Mouse (Mus musculus) Patski (cell line): ENCODE results near the gene Wwtr1. TPM values are rescaled to one million over a fixed set of nuclear protein-coding genes. Genes with fewer than 3 reads are reported as not detected.

Experiments
- ATAC-seq: fragments of 100-300 bp; one replicate; pipeline ENCODE4 v1.8.0; 2021
- CTCF ChIA-PET: fragments of 350-600 bp; sonication (Branson Sonifier 250); formaldehyde crosslinking; loops from one replicate; lab custom pipeline; 2022; ENCODE audit warnings: inconsistent platforms; lab: Charles Lee
- POLR2A ChIA-PET: fragments of 350-600 bp; sonication (Branson Sonifier 250); formaldehyde crosslinking; loops from one replicate; lab custom pipeline; 2022; ENCODE audit warnings: antibody characterized with exemption, inconsistent platforms; lab: Charles Lee
- DNase-seq: peaks from one replicate; pipeline ENCODE4 v3.0.0-alpha.2; 2011; ENCODE audit warnings: low read depth, low spot score
- H3K27me3 ChIP-seq: fragments of 371-371 bp; one replicate; pipeline ENCODE4 v1.5.1; 2021
- CTCF ChIP-seq: fragments of 100-300 bp; IDR thresholded peaks from one replicate; pipeline ENCODE4 v1.5.1; 2021
- in situ Hi-C: fragments of 300-500 bp; cut with MboI; formaldehyde crosslinking; loops from 3 replicates; pipeline ENCODE4 v1.11.1; 2018; ENCODE audit warnings: low pct_unique_long_range_greater_than_20kb, mixed read lengths
- polyA plus RNA-seq: library from polyadenylated mRNA; unstranded; gene quantifications from one replicate; pipeline ENCODE4 v1.2.3, GENCODE M21; 2021

The Wwtr1 gene
- polyA plus RNA-seq, 1 experiment from 2014 or later: 159 TPM

GRCm38 (mm10) chr3:57585967-57586366, 10.3 kb upstream of the Wwtr1 start:
- no peak for DNase-seq
- in situ Hi-C loops: no loop called here
- ChIA-PET CTCF (interaction anchor here (1.0 kb wide), 1 partner anchor 117 kb away, joined by 3 read pairs; no protein-coding TSS in a partner anchor), POLR2A (no interaction called here)
- H3K27me3 ChIP-seq: no peaks in the 10 kb centered on the region
- no peak for ATAC-seq
- no peak for TF ChIP-seq CTCF

- no peak for TF ChIP-seq CTCF
- DNase-seq (no peak), ATAC-seq (no peak)
- H3K27me3 ChIP-seq: no peaks in the 10 kb centered on the region
- POLR2A ChIA-PET: no interaction called here
- CTCF ChIA-PET: interaction anchor here (1.5 to 2.2 kb wide), 3 partner anchors 12 to 114 kb away, joined by 3 to 5 read pairs (median 5); no protein-coding TSS in a partner anchor
- in situ Hi-C loops: no loop called here
Measured at GRCm38 (mm10) chr3:57583533-57583932, 7.8 kb upstream of the Wwtr1 start.

GRCm38 (mm10) chr3:57580426-57581195, 4.9 kb upstream of the Wwtr1 start:
- DNase-seq: no peak
- ATAC-seq: no peak
- TF ChIP-seq CTCF: no peak
- no peaks in the 10 kb centered on the region for H3K27me3 ChIP-seq
- in situ Hi-C loops: no loop called here
- ChIA-PET POLR2A (interaction anchor here (0.6 kb wide), 1 partner anchor 120 kb away, joined by 5 read pairs; no protein-coding TSS in a partner anchor), CTCF (interaction anchor here (0.7 to 2.2 kb wide), 7 partner anchors 9 to 313 kb away, joined by 3 to 9 read pairs (median 3); no protein-coding TSS in a partner anchor)

GRCm38 (mm10) chr3:57576056-57576824, 530 bp upstream of the Wwtr1 start:
- ChIA-PET CTCF (interaction anchor here (1.0 to 6.3 kb wide), 10 partner anchors 11 to 309 kb away, joined by 3 to 72 read pairs (median 5); no protein-coding TSS in a partner anchor), POLR2A (interaction anchor here (0.6 to 5.6 kb wide), 10 partner anchors 10 to 106 kb away, joined by 3 to 45 read pairs (median 7); no protein-coding TSS in a partner anchor)
- in situ Hi-C loops: loop anchor here (5.0 kb wide), 1 partner anchor 64 kb away; no protein-coding TSS in a partner anchor
- no peak for TF ChIP-seq CTCF
- ATAC-seq (peak; percentile 73), DNase-seq (peak; percentile 71)
- no peaks in the 10 kb centered on the region for H3K27me3 ChIP-seq

- H3K27me3 ChIP-seq: no peaks in the 10 kb centered on the region
- ATAC-seq (peak; percentile 5), DNase-seq (no peak)
- no peak for TF ChIP-seq CTCF
- ChIA-PET CTCF (interaction anchor here (1.1 to 6.3 kb wide), 8 partner anchors 10 to 308 kb away, joined by 3 to 72 read pairs (median 10); no protein-coding TSS in a partner anchor), POLR2A (interaction anchor here (0.5 to 5.6 kb wide), 19 partner anchors 9 to 1960 kb away, joined by 3 to 45 read pairs (median 5); no protein-coding TSS in a partner anchor)
- in situ Hi-C loops: loop anchor here (5.0 kb wide), 1 partner anchor 63 kb away; no protein-coding TSS in a partner anchor
Measured at GRCm38 (mm10) chr3:57574885-57575659, 638 bp downstream of the Wwtr1 start.

GRCm38 (mm10) chr3:57573898-57574570, 1.7 kb downstream of the Wwtr1 start:
- H3K27me3 ChIP-seq: no peaks in the 10 kb centered on the region
- no peak for TF ChIP-seq CTCF
- DNase-seq: peak; percentile 50
- CTCF ChIA-PET: interaction anchor here (0.8 to 6.3 kb wide), 9 partner anchors 14 to 307 kb away, joined by 3 to 72 read pairs (median 3); no protein-coding TSS in a partner anchor
- in situ Hi-C loops: no loop called here
- POLR2A ChIA-PET: interaction anchor here (1.5 to 5.6 kb wide), 7 partner anchors 13 to 103 kb away, joined by 5 to 45 read pairs (median 8); no protein-coding TSS in a partner anchor
- no peak for ATAC-seq

- H3K27me3 ChIP-seq: no peaks in the 10 kb centered on the region
- no peak for DNase-seq
- CTCF ChIA-PET: interaction anchor here (0.7 to 6.3 kb wide), 8 partner anchors 12 to 102 kb away, joined by 4 to 72 read pairs (median 7); no protein-coding TSS in a partner anchor
- POLR2A ChIA-PET: interaction anchor here (0.6 to 5.6 kb wide), 4 partner anchors 16 to 276 kb away, joined by 3 to 45 read pairs (median 16); no protein-coding TSS in a partner anchor
- in situ Hi-C loops: no loop called here
- no peak for TF ChIP-seq CTCF
- ATAC-seq: no peak
Measured at GRCm38 (mm10) chr3:57572331-57572975, 3.3 kb downstream of the Wwtr1 start.

- TF ChIP-seq CTCF: no peak
Measured at GRCm38 (mm10) chr3:57566655-57567054, 9.1 kb downstream of the Wwtr1 start.

More at GRCm38 (mm10) chr3:57566655-57567054, 9.1 kb downstream of the Wwtr1 start:
- CTCF ChIA-PET: interaction anchor here (0.9 to 1.8 kb wide), 6 partner anchors 11 to 96 kb away, joined by 3 to 7 read pairs (median 5); no protein-coding TSS in a partner anchor
- DNase-seq (peak; percentile 77), ATAC-seq (peak; percentile 91)
- no peaks in the 10 kb centered on the region for H3K27me3 ChIP-seq
- POLR2A ChIA-PET: interaction anchor here (0.8 to 3.4 kb wide), 3 partner anchors 9 to 94 kb away, joined by 3 to 14 read pairs (median 3); partner anchors contain the start of gene Wwtr1
- in situ Hi-C loops: loop anchor here (5.0 kb wide), 1 partner anchor 94 kb away; no protein-coding TSS in a partner anchor
